ENCODE assay signal across 8 mouse cellular contexts in the genomic region with DNA sequence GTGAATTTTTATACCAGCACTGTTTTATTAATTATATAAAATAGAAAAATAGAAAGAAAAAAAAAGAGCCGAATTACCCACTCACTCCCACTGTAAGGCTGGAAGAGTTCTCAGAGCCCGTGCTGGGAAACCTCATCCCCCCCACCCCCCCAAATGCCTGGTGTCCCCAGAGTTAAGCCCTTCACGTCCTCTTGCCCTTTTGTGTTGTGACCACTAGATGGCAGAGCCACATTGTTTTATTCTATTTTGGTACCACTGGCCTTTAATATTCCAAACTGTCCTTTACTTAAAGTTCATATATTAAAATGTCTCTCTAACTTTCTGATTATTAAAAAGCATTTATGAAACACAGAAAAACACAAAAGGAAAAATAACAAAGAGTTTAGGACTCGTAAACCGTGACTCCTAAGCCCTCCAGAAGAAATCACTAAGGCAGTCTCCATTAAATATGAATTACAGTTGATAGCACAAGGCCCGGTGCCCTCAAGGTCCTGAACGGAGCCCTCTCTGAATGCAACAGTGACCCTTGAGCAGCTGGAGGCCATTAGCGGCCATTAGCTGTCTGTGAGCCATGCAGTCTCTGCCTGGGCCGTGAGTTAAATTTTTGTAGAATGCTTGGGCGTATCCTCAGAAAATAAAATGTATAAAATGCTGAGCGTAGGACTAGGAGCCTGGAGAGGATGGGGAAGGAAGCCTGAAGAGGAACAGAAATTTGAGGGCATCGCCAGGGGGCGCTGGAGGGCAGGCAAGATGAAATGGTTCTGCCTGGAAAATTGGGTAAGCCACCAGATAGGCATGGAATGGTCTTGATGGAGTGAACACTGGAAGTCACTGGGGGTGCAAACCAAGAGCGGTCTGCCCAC. TPM values are rescaled to one million over a fixed set of nuclear protein-coding genes. Genes with fewer than 3 reads are reported as not detected.
DNase-seq lines count a peak whose midpoint lies in the region; ATAC-seq lines count a peak whose summit lies in the region.

No protein-coding gene starts in this region.

- H3K4me2 ChIP-seq in intestine, embryonic 14.5 days (ENCODE audit: low read length): peak overlapping the region; percentile 22; the same call in 1 of the 2 replicates

- H3K4me3 ChIP-seq in intestine, embryonic 14.5 days (ENCODE audit: low read depth, low read length): no peak overlapping the region
- H3K4me3 ChIP-seq in midbrain, embryonic 10.5 days: no peak overlapping the region

- WGBS in intestine, embryonic 14.5 days: 30% methylated on average over 14 of the region's 14 CpGs
- 44% methylated on average over 14 of the region's 14 CpGs for WGBS in midbrain, embryonic 10.5 days

- H3K4me1 ChIP-seq in intestine, embryonic 14.5 days (replicated peaks; ENCODE audit: control insufficient read depth, insufficient read depth, low read length): peaks cover 39% of the 10 kb centered on the region
- H3K4me1 ChIP-seq in midbrain, embryonic 10.5 days: peaks cover 18% of the 10 kb centered on the region

- H3K27me3 ChIP-seq in intestine, embryonic 14.5 days (replicated peaks; ENCODE audit: control insufficient read depth, insufficient read depth, low read length): no peaks in the 10 kb centered on the region
- H3K27me3 ChIP-seq in midbrain, embryonic 10.5 days (ENCODE audit: low read depth, poor library complexity, severe bottlenecking): 0 out of 2 replicates have a peak, but pooled peaks cover 3% of the 10 kb centered on the region

- H3K27ac ChIP-seq in intestine, embryonic 14.5 days (ENCODE audit: low read depth): peak overlapping the region; percentile 34; the same call in 1 of the 2 replicates
- no peak overlapping the region for H3K27ac ChIP-seq in midbrain, embryonic 10.5 days (replicated peaks)

- intact Hi-C loops in left cerebral cortex, postnatal 10 days (cut with DNase I): loop anchor here (5.0 to 10.0 kb wide), 3 partner anchors 300 to 482 kb away; partner anchors contain the start of gene Adrb1

- DNase-seq in adipocyte (ENCODE audit: low spot score): peak; percentile 89
- peak; percentile 84 to 91 for DNase-seq in cerebellum, postnatal 4 days (ENCODE audit: low spot score in 2 of 2)
- DNase-seq in gastrocnemius, adult 18-20 months (ENCODE audit: low spot score): peak; percentile 88
- peak; percentile 94 for DNase-seq in intestine, embryonic 14.5 days (ENCODE audit: low spot score)
- DNase-seq in left cerebral cortex, postnatal 10 days (ENCODE audit: extremely low spot score in 1 of 2, low spot score in 2 of 2): peak; percentile 86 to 89
- DNase-seq in midbrain, embryonic 10.5 days (ENCODE audit: low spot score): peak; percentile 75
- DNase-seq in right cerebral cortex, postnatal 4 days: peak; percentile 97
- DNase-seq in urinary bladder, postnatal 4 days (ENCODE audit: low spot score in 2 of 2): peak; percentile 73 to 89

- no peak for ATAC-seq in intestine, embryonic 14.5 days (replicated peaks; ENCODE audit: low FRiP score, low TSS enrichment, low read depth)

- H3K36me3 ChIP-seq in intestine, embryonic 14.5 days (ENCODE audit: control insufficient read depth, insufficient read depth, low read length): no peaks in the 10 kb centered on the region
- no peaks in the 10 kb centered on the region for H3K36me3 ChIP-seq in midbrain, embryonic 10.5 days

- no peak overlapping the region for H3K9ac ChIP-seq in intestine, embryonic 14.5 days (ENCODE audit: low read length)

- H3K9me3 ChIP-seq in intestine, embryonic 14.5 days (ENCODE audit: control insufficient read depth, low read length): no peaks in the 10 kb centered on the region
- H3K9me3 ChIP-seq in midbrain, embryonic 10.5 days (replicated peaks): no peaks in the 10 kb centered on the region

RNA-seq across cellular contexts. Expression of gene Casp7, which starts 25.8 kb away (rescaled TPM):
- 1 to 10 TPM; 3.3 to 3.7 TPM for total RNA-seq in gastrocnemius, adult 18-20 months (2021)
- 27.1 and 30.9 TPM in 2 replicates for polyA plus RNA-seq in intestine, embryonic 14.5 days (2014; fragmentation: Nextera tagmentation; extraction: Ambion mirVana)
- 10 to 100 TPM; 12.5 to 13.0 TPM for total RNA-seq in left cerebral cortex, postnatal 10 days (2021)
- 14.7 and 17.1 TPM in 2 replicates for polyA plus RNA-seq in midbrain, embryonic 10.5 days (2016; fragmentation: Nextera tagmentation; extraction: Ambion mirVana)

RNA-seq across cellular contexts. Expression of gene Nrap, which starts 32.9 kb away (rescaled TPM):
- total RNA-seq in gastrocnemius, adult 18-20 months (2021): 1,000 to 10,000 TPM; 1,001 to 1,024 TPM
- polyA plus RNA-seq in intestine, embryonic 14.5 days (2014; fragmentation: Nextera tagmentation; extraction: Ambion mirVana): 0.26 and 0.27 TPM in 2 replicates
- total RNA-seq in left cerebral cortex, postnatal 10 days (2021): under 1 TPM; 0.57 to 0.62 TPM
- 0.06 and 0.24 TPM in 2 replicates for polyA plus RNA-seq in midbrain, embryonic 10.5 days (2016; fragmentation: Nextera tagmentation; extraction: Ambion mirVana)

RNA-seq across cellular contexts. Expression of gene Plekhs1, which starts 38.7 kb away (rescaled TPM):
- total RNA-seq in gastrocnemius, adult 18-20 months (2021): not detected
- 0.31 TPM in 2 replicates for polyA plus RNA-seq in intestine, embryonic 14.5 days (2014; fragmentation: Nextera tagmentation; extraction: Ambion mirVana)
- total RNA-seq in left cerebral cortex, postnatal 10 days (2021): 1 to 10 TPM in 1 of 2 experiments, under 1 TPM in 1; 0.97 to 1.2 TPM
- 0.16 TPM in 1 of 2 replicates, not detected in the other for polyA plus RNA-seq in midbrain, embryonic 10.5 days (2016; fragmentation: Nextera tagmentation; extraction: Ambion mirVana)

Comparison
In these comparisons a context has a peak if more than half of its experiments do, and no peak if none do; other contexts are left out.
1. RNA of gene Nrap, which starts 32.9 kb away (total RNA-seq): 1,001 to 1,024 TPM in gastrocnemius, adult 18-20 months; 0.57 to 0.62 TPM in left cerebral cortex, postnatal 10 days; every median in the first group is over 100 times any median in the second.
2. Peak in every context shown above with its lines, with median percentiles within 50 percentile points of each other: DNase-seq.